Mouse (Mus musculus): ENCODE results near the gene Gm7951. TPM values are rescaled to one million over a fixed set of nuclear protein-coding genes. Genes with fewer than 3 reads are reported as not detected.
"Not testable (repeated sequence)": the region's sequence is repeated elsewhere in the genome, so short reads cannot be mapped to it uniquely, and the experiment has no call there.

Gene Gm7951
- not detected in 2 replicates for polyA plus RNA-seq (2016; fragmentation: Nextera tagmentation; extraction: Ambion mirVana)

- not testable (repeated sequence) for H3K4me2 ChIP-seq (replicated peaks); H3K9me3 ChIP-seq; H3K9ac ChIP-seq; H3K4me1 ChIP-seq; H3K27me3 ChIP-seq (replicated peaks); H3K4me3 ChIP-seq; H3K36me3 ChIP-seq; H3K27ac ChIP-seq; ATAC-seq (ENCODE audit: low FRiP score, low read depth)
- 63% methylated on average over 1 of the region's 2 CpGs for WGBS
Observed at GRCm38 (mm10) chr14:42117269-42117668, at the start of gene Gm7951. TSS of gene Gm7951 (minus strand) at chr14:42117369.

DNA sequence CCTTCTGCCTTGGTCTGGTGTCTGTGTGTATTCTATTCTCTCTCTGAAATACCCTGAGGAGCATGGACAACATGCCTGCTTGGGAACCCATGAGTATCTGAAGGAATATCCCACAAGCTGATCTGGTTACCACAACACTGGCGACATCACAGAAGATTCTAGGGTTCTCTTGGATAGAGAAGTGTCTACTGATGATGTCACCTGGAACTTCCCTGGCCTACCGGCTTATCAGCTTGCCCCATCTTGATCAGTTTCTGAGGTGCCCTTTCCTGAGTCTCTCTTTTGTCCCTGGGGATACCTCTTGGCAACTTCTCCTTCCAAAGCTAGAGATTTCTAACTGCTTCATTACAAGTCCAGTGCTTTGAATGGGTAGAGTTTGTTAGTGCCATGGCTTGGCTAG lies 45.4 kb upstream of the Gm7951 start, which contains the start of gene Gm17027:
TSS of gene Gm17027 (minus strand) at position 101 of the 400 bp plus-strand sequence.
- not testable (repeated sequence) for H3K9ac ChIP-seq; H3K4me2 ChIP-seq (replicated peaks); ATAC-seq (ENCODE audit: low FRiP score, low read depth); H3K4me1 ChIP-seq; H3K9me3 ChIP-seq; H3K27ac ChIP-seq; H3K36me3 ChIP-seq; H3K27me3 ChIP-seq (replicated peaks); H3K4me3 ChIP-seq
- 76% methylated on average over 1 of the region's 2 CpGs for WGBS

DNA sequence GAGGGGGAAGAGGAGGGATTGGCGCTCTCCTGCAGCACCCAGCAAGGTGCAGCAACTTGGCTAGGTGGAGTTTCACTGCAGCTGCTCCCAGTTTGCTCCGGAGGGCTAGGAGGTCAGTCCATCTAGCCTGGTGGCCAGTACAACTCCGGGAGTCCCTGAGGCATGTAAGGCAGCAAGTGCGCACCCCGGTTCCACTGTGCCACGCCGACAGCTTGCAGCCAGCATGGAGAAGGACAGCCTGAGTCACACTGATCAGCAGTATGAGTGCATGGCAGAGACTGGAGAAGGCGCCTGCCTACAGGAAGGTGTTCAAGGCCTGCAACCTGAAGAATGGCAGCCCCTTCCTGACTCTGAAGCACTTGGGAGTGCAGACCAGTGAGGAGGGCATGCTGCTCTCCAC lies 17.4 kb upstream of the Gm7951 start:
- WGBS: 74% methylated on average over 7 of the region's 8 CpGs
- not testable (repeated sequence) for H3K9me3 ChIP-seq; H3K4me2 ChIP-seq (replicated peaks); H3K4me3 ChIP-seq; ATAC-seq (ENCODE audit: low FRiP score, low read depth); H3K9ac ChIP-seq; H3K27ac ChIP-seq; H3K36me3 ChIP-seq; H3K4me1 ChIP-seq; H3K27me3 ChIP-seq (replicated peaks)

- H3K27me3 ChIP-seq (replicated peaks); H3K4me2 ChIP-seq (replicated peaks); H3K36me3 ChIP-seq; H3K4me1 ChIP-seq; H3K9me3 ChIP-seq; H3K4me3 ChIP-seq; ATAC-seq (ENCODE audit: low FRiP score, low read depth); H3K27ac ChIP-seq; H3K9ac ChIP-seq: not testable (repeated sequence)
- 52% methylated on average over 12 of the region's 14 CpGs for WGBS
Observed at GRCm38 (mm10) chr14:42133806-42134205, 16.6 kb upstream of the Gm7951 start.

Other genes starting within 250 kb of the Gm7951 start
- gene Gm7980, start 210.1 kb downstream of the Gm7951 start, polyA plus RNA-seq (2016; fragmentation: Nextera tagmentation; extraction: Ambion mirVana): not detected in 2 replicates
- not detected in 2 replicates for gene 1700049E17Rik1, start 192.4 kb downstream of the Gm7951 start, polyA plus RNA-seq (2016; fragmentation: Nextera tagmentation; extraction: Ambion mirVana)
- not detected in 2 replicates for gene 1700024B05Rik, start 173.4 kb downstream of the Gm7951 start, polyA plus RNA-seq (2016; fragmentation: Nextera tagmentation; extraction: Ambion mirVana)
- gene Gm6401, start 149.4 kb downstream of the Gm7951 start, polyA plus RNA-seq (2016; fragmentation: Nextera tagmentation; extraction: Ambion mirVana): not detected in 2 replicates
- gene Gm3543, start 134.0 kb downstream of the Gm7951 start, polyA plus RNA-seq (2016; fragmentation: Nextera tagmentation; extraction: Ambion mirVana): not detected in 2 replicates
- gene Gm17027, start 45.3 kb upstream of the Gm7951 start, polyA plus RNA-seq (2016; fragmentation: Nextera tagmentation; extraction: Ambion mirVana): not detected in 2 replicates
- not detected in 2 replicates for gene Gm3573, start 73.4 kb upstream of the Gm7951 start, polyA plus RNA-seq (2016; fragmentation: Nextera tagmentation; extraction: Ambion mirVana)
- gene Gm17026, start 142.7 kb upstream of the Gm7951 start, polyA plus RNA-seq (2016; fragmentation: Nextera tagmentation; extraction: Ambion mirVana): not detected in 2 replicates
- not detected in 2 replicates for gene Gm9611, start 180.0 kb upstream of the Gm7951 start, polyA plus RNA-seq (2016; fragmentation: Nextera tagmentation; extraction: Ambion mirVana)
- gene Gm7995, start 192.8 kb upstream of the Gm7951 start, polyA plus RNA-seq (2016; fragmentation: Nextera tagmentation; extraction: Ambion mirVana): not detected in 2 replicates